Mouse (Mus musculus): Measurements from ENCODE around the gene Aip.

GRCm38 (mm10) chr19:4140147-4140546, 14.5 kb upstream of the Aip start:
- TF ChIP-seq CTCF (IDR thresholded peaks at IDR 0.05; ENCODE audit: low read depth): no peak
- TF ChIP-seq EP300 (IDR thresholded peaks at IDR 0.05; ENCODE audit: low read depth): no peak

All from liver, postnatal 0 days (tissue).